Mouse (Mus musculus): ENCODE results near the gene Bod1.

- TF ChIP-seq CTCF (IDR thresholded peaks at IDR 0.05; ENCODE audit: low read depth) (no peak), EP300 (IDR thresholded peaks at IDR 0.05; ENCODE audit: low read depth) (no peak)
These were observed 17.3 kb upstream of the Bod1 start for GRCm38 (mm10) chr11:31688956-31689355.

Measured in heart, postnatal 0 days (tissue).